Mouse (Mus musculus) MEL (cell line): ENCODE measurements at regions not wholly inside any gene's neighbourhood (a gene's known extent, or its start where the extent isn't known, plus 50 kb on each side); places are given as distances from the start of the nearest gene placed in this dataset.

Source experiments
- CTCF ChIP-seq, 3 experiments: IDR thresholded peaks in 2 of 3; conservative IDR thresholded peaks in 1 of 3; 2 replicates each; pipeline ENCODE4 v1.5.1; 2011 to 2012; ENCODE audit warnings: low read length in 3 of 3, low read depth in 2 of 3, mild to moderate bottlenecking in 2 of 3, improper control_type of control experiment in 1 of 3, inconsistent platforms in 1 of 3, mixed read lengths in 1 of 3, moderate library complexity in 1 of 3; ENCODE audit not compliant: control insufficient read depth in 1 of 3, insufficient read depth in 1 of 3, poor library complexity in 1 of 3, severe bottlenecking in 1 of 3
- EP300 ChIP-seq, 2 experiments: IDR thresholded peaks; 2 replicates each; pipeline ENCODE4 v1.6.1; 2011; ENCODE audit warnings: improper control_type of control experiment in 2 of 2, low read length in 2 of 2, low read depth in 1 of 2, mild to moderate bottlenecking in 1 of 2
- ETS1 ChIP-seq: IDR thresholded peaks from 2 replicates; pipeline ENCODE4 v1.6.1; 2012; ENCODE audit warnings: low read depth, mild to moderate bottlenecking, inconsistent platforms, low read length, improper control_type of control experiment, moderate library complexity
- MAX ChIP-seq: IDR thresholded peaks from 2 replicates; pipeline ENCODE4 v1.6.1; 2011; ENCODE audit warnings: low read length, improper control_type of control experiment
- POLR2A ChIP-seq, 2 experiments: IDR thresholded peaks; 2 replicates each; pipeline ENCODE4 v1.6.1; 2011 to 2012; ENCODE audit warnings: low read length in 2 of 2, mild to moderate bottlenecking in 2 of 2, control low read depth in 1 of 2, improper control_type of control experiment in 1 of 2, low read depth in 1 of 2, moderate library complexity in 1 of 2; ENCODE audit not compliant: control insufficient read depth in 1 of 2, insufficient read depth in 1 of 2, poor library complexity in 1 of 2
- POLR2AphosphoS5 ChIP-seq: IDR thresholded peaks from 2 replicates; pipeline ENCODE4 v1.6.1; 2012; ENCODE audit warnings: low read depth, borderline replicate concordance, mild to moderate bottlenecking, inconsistent platforms, low read length, moderate library complexity, mixed read lengths
- TAL1 ChIP-seq: IDR thresholded peaks from 2 replicates; pipeline ENCODE4 v1.6.1; 2012; ENCODE audit warnings: mild to moderate bottlenecking, inconsistent platforms, low read length, moderate library complexity, mixed read lengths
- TCF12 ChIP-seq: IDR thresholded peaks from 2 replicates; pipeline ENCODE4 v1.6.1; 2014; ENCODE audit warnings: low read depth, mild to moderate bottlenecking, inconsistent platforms, low read length, improper control_type of control experiment, moderate library complexity
- USF1 ChIP-seq: IDR thresholded peaks from 2 replicates; pipeline ENCODE4 v1.6.1; 2014; ENCODE audit warnings: low read depth, mild to moderate bottlenecking, inconsistent platforms, low read length, improper control_type of control experiment, moderate library complexity

GRCm38 (mm10) chr5:133753461-133754160, 345.9 kb upstream of the Castor2 start:
- TF ChIP-seq ETS1 = no peak
- no peak for TF ChIP-seq CTCF (IDR thresholded peaks at IDR 0.05 in 2 of 3, conservative IDR thresholded peaks at IDR 0.05 in 1 of 3; ENCODE audit: control insufficient read depth in 1 of 3, insufficient read depth in 1 of 3, low read depth in 2 of 3, low read length in 3 of 3, poor library complexity in 1 of 3, severe bottlenecking in 1 of 3)
- TF ChIP-seq TCF12 = no peak
- TF ChIP-seq POLR2AphosphoS5 = no peak
- no peak for TF ChIP-seq POLR2A (IDR thresholded peaks at IDR 0.05; ENCODE audit: control insufficient read depth in 1 of 2, insufficient read depth in 1 of 2, low read depth in 1 of 2, low read length in 2 of 2, poor library complexity in 1 of 2)
- no peak for TF ChIP-seq USF1
- no peak for TF ChIP-seq EP300 (IDR thresholded peaks at IDR 0.05; ENCODE audit: low read depth in 1 of 2, low read length in 2 of 2)
- no peak for TF ChIP-seq MAX
- TF ChIP-seq TAL1 = no peak
